Mouse (Mus musculus): Measurements from ENCODE around the gene Lamtor4.

GRCm38 (mm10) chr5:138234224-138234623 is 21.1 kb upstream of the Lamtor4 start:
- TF ChIP-seq CTCF (IDR thresholded peaks at IDR 0.05) (no peak), EP300 (IDR thresholded peaks at IDR 0.05) (no peak)

All from lung, postnatal 0 days (tissue).